Mouse (Mus musculus): Measurements from ENCODE around the gene Copg2. TPM values are rescaled to one million over a fixed set of nuclear protein-coding genes. Genes with fewer than 3 reads are reported as not detected.

Gene Copg2
- total RNA-seq, 2 experiments from 2014 or later, result 51.6 to 52.0 TPM

GRCm38 (mm10) chr6:30698036-30698435 lies 198.6 kb downstream of the Copg2 start:
- intact Hi-C loops (cut with DNase I), result no loop called here
- DNase-seq, result no peak

Small RNAs within 50 kb of the gene (microRNA-seq; reads per million reads assigned to microRNA genes)
- gene Mir335, result 8,508 reads per million, percentile 94 among the genes with 10 or more reads in this experiment

Other genes with a start within 250 kb of the Copg2 start
- gene Cep41, start 203.0 kb downstream of the Copg2 start, total RNA-seq (2021), result 10 to 100 TPM in 1 of 2 experiments, 1 to 10 TPM in 1; 7.4 to 10.9 TPM
- 100 to 1,000 TPM; 104 to 155 TPM for gene Mest, start 173.2 kb downstream of the Copg2 start, total RNA-seq (2021)
- gene Tsga13, start 18.8 kb upstream of the Copg2 start, total RNA-seq (2021), result 1 to 10 TPM in 1 of 2 experiments, under 1 TPM in 1; 0.56 to 1.7 TPM
- gene Klf14, start 62.3 kb upstream of the Copg2 start, total RNA-seq (2021), result under 1 TPM; 0.16 to 0.36 TPM